Mouse (Mus musculus) heart, postnatal 0 days (tissue): ENCODE measurements at regions not wholly inside any gene's neighbourhood (a gene's known extent, or its start where the extent isn't known, plus 50 kb on each side); places are given as distances from the start of the nearest gene placed in this dataset.
A peak's percentile ranks its signal among the peaks of the same experiment; 100 is the strongest.

ENCODE experiments used
- ATAC-seq: fragments of 200-750 bp; cut with Nextera tagmentation; 2 replicates; pipeline ENCODE4 v1.8.0; 2017; ENCODE audit warnings: low read depth, moderate number of reproducible peaks, moderate library complexity; ENCODE audit not compliant: insufficient read depth
- DNase-seq: peaks from one replicate; pipeline ENCODE4 v3.0.0-alpha.2; 2016; ENCODE audit warnings: low spot score
- H3K27ac ChIP-seq: fragments of 300-500 bp; sonication (generic); 2 replicates; pipeline ENCODE4 v1.5.1; 2014; ENCODE audit warnings: low read depth, mild to moderate bottlenecking
- H3K27me3 ChIP-seq: fragments of 300-500 bp; sonication (generic); 2 replicates; pipeline ENCODE4 v1.6.1; 2014; ENCODE audit warnings: low read length, mixed read lengths; ENCODE audit not compliant: control insufficient read depth, insufficient read depth
- H3K36me3 ChIP-seq: fragments of 300-500 bp; sonication (generic); replicated peaks from 2 replicates; pipeline ENCODE4 v1.6.1; 2014; ENCODE audit warnings: low read length, mixed read lengths; ENCODE audit not compliant: control insufficient read depth, insufficient read depth
- H3K4me1 ChIP-seq: fragments of 300-500 bp; sonication (generic); 2 replicates; pipeline ENCODE4 v1.6.1; 2014; ENCODE audit warnings: antibody characterized with exemption; ENCODE audit not compliant: control insufficient read depth, insufficient read depth
- H3K4me2 ChIP-seq: fragments of 300-500 bp; sonication (generic); 2 replicates; pipeline ENCODE4 v1.6.1; 2014; ENCODE audit warnings: low read depth, mild to moderate bottlenecking, low read length, moderate library complexity
- H3K4me3 ChIP-seq: fragments of 300-500 bp; sonication (generic); 2 replicates; pipeline ENCODE4 v1.5.1; 2014; ENCODE audit warnings: low read depth, low read length
- H3K9ac ChIP-seq: fragments of 300-500 bp; sonication (generic); replicated peaks from 2 replicates; pipeline ENCODE4 v1.6.1; 2014; ENCODE audit warnings: low read depth, low read length, mixed read lengths
- H3K9me3 ChIP-seq: fragments of 300-500 bp; sonication (generic); replicated peaks from 2 replicates; pipeline ENCODE4 v1.6.1; 2016; ENCODE audit warnings: low read length; ENCODE audit not compliant: control insufficient read depth
- CTCF ChIP-seq: IDR thresholded peaks from 2 replicates; pipeline ENCODE4 v1.5.1; 2016; ENCODE audit warnings: antibody characterized with exemption, control low read depth, low read depth
- EP300 ChIP-seq: IDR thresholded peaks from 2 replicates; pipeline ENCODE4 v1.6.1; 2016; ENCODE audit warnings: antibody characterized with exemption, low read depth
- WGBS: fragments of 180-500 bp; shearing (Covaris S2); extraction: QIAGEN DNeasy Blood & Tissue Kit; methylation state at CpG from one replicate; pipeline ENCODE4 v1.1.7; 2014; 5-methylcytosine and 5-hydroxymethylcytosine counted together

DNA sequence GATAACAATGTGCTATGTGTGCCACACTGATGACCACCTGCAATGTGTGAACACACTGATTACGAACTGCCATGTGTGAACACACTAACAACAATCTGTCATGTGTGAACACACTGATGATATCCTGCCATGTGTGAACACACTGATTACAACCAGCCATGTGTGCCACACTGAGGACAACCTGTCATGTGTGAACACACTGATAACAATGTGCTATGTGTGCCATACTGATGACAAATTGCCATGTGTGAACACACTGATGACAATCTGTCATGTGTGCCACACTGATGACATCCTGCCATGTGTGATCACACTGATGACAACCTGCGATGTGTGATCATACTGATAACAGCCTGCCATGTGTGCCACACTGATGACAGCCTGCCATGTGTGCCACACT is 316.3 kb downstream of the Sox9 start:
- ATAC-seq (no peak), DNase-seq (no peak)
- no peaks in the 10 kb centered on the region for H3K9me3 ChIP-seq
- no peak overlapping the region for H3K4me3 ChIP-seq
- 93% methylated on average over 2 of the region's 2 CpGs for WGBS
- no peak overlapping the region for H3K4me2 ChIP-seq
- H3K36me3 ChIP-seq = no peaks in the 10 kb centered on the region
- TF ChIP-seq CTCF (no peak), EP300 (no peak)
- peaks cover 10% of the 10 kb centered on the region; the same call in 1 of the 2 replicates for H3K4me1 ChIP-seq
- no peak overlapping the region for H3K27ac ChIP-seq
- H3K9ac ChIP-seq = no peak overlapping the region
- no peaks in the 10 kb centered on the region for H3K27me3 ChIP-seq

GRCm38 (mm10) chr11:113100800-113101199 is 318.8 kb downstream of the Sox9 start:
- H3K4me2 ChIP-seq = no peak overlapping the region; the same call in 1 of the 2 replicates
- H3K4me3 ChIP-seq = 0 out of 2 replicates have a peak overlapping the region, but pooled peaks have one; percentile 11
- no peaks in the 10 kb centered on the region for H3K27me3 ChIP-seq
- H3K27ac ChIP-seq = no peak overlapping the region; the same call in 1 of the 2 replicates
- H3K36me3 ChIP-seq = no peaks in the 10 kb centered on the region
- H3K9ac ChIP-seq = no peak overlapping the region
- ATAC-seq (no peak), DNase-seq (no peak)
- H3K4me1 ChIP-seq = peaks cover 10% of the 10 kb centered on the region; the same call in 1 of the 2 replicates
- TF ChIP-seq CTCF (no peak), EP300 (no peak)
- H3K9me3 ChIP-seq = no peaks in the 10 kb centered on the region
- 55% methylated on average over 9 of the region's 9 CpGs for WGBS

GRCm38 (mm10) chr11:113101534-113101933 is 319.5 kb downstream of the Sox9 start:
- 36% methylated on average over 11 of the region's 11 CpGs for WGBS
- Histone ChIP-seq H3K4me3 (0 out of 2 replicates have a peak overlapping the region, but pooled peaks have one; percentile 11), H3K27ac (no peak overlapping the region), H3K4me1 (peaks cover 10% of the 10 kb centered on the region; the same call in 1 of the 2 replicates), H3K27me3 (no peaks in the 10 kb centered on the region), H3K36me3 (no peaks in the 10 kb centered on the region), H3K9me3 (no peaks in the 10 kb centered on the region), H3K4me2 (peak overlapping the region; percentile 35), H3K9ac (no peak overlapping the region)
- TF ChIP-seq CTCF (no peak), EP300 (no peak)
- ATAC-seq (peak; percentile 47; the same call in 1 of the 2 replicates), DNase-seq (peak; percentile 16)

DNA sequence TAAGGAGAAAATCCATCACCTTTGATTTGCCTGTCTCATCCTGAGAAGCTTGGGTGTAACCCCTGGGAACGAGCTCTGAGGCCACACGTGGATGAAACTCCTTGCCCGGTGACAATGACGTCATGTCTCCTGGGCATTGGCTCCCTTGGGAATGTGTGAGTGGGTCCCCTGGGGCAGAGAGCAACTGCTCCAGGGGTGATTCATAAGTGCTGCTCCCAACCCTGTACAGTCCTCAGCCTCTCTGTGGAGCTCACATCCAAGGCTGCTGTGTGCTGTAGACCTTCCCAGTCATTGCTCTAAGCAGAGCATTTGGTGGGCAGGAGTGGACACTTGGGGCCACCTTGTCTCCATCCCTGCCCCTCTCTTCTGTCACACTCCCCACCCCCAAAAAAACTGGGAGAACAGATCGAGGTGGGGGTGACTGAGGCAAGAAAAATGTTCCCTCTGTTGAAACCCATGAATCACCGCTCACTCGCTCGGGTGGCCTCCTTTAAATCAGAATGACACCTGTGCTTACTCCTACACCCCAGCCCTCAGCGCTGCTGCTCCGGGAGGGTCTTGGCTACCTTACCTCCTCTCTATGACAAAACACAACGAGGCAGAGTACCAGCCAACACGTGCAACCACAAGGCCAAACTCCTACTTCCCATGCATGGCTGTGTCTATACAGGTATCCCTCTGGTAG is 321.3 kb downstream of the Sox9 start:
- no peaks in the 10 kb centered on the region for H3K27me3 ChIP-seq
- ATAC-seq (no peak), DNase-seq (no peak)
- no peaks in the 10 kb centered on the region for H3K9me3 ChIP-seq
- WGBS = 76% methylated on average over 12 of the region's 12 CpGs
- peaks cover 10% of the 10 kb centered on the region; the same call in 1 of the 2 replicates for H3K4me1 ChIP-seq
- no peak overlapping the region for H3K4me2 ChIP-seq
- TF ChIP-seq EP300 = no peak
- no peak for TF ChIP-seq CTCF
- H3K4me3 ChIP-seq = no peak overlapping the region
- H3K9ac ChIP-seq = no peak overlapping the region
- H3K27ac ChIP-seq = no peak overlapping the region
- H3K36me3 ChIP-seq = no peaks in the 10 kb centered on the region

- Histone ChIP-seq H3K9me3 (no peaks in the 10 kb centered on the region), H3K4me2 (no peak overlapping the region), H3K4me1 (peaks cover 10% of the 10 kb centered on the region; the same call in 1 of the 2 replicates), H3K4me3 (no peak overlapping the region), H3K9ac (no peak overlapping the region), H3K27me3 (no peaks in the 10 kb centered on the region), H3K27ac (no peak overlapping the region), H3K36me3 (no peaks in the 10 kb centered on the region)
- TF ChIP-seq CTCF = no peak
- TF ChIP-seq EP300 = no peak
- no peak for ATAC-seq
- WGBS = 57% methylated on average over 11 of the region's 11 CpGs
- DNase-seq = no peak
These were observed 323.3 kb downstream of the Sox9 start for GRCm38 (mm10) chr11:113105371-113105770.

- Histone ChIP-seq H3K27me3 (no peaks in the 10 kb centered on the region), H3K9me3 (no peaks in the 10 kb centered on the region), H3K27ac (no peak overlapping the region), H3K9ac (no peak overlapping the region), H3K4me1 (no peaks in the 10 kb centered on the region), H3K4me3 (no peak overlapping the region), H3K36me3 (no peaks in the 10 kb centered on the region), H3K4me2 (no peak overlapping the region)
- DNase-seq (no peak), ATAC-seq (no peak)
- no peak for TF ChIP-seq CTCF
- no peak for TF ChIP-seq EP300
- WGBS = 69% methylated on average over 16 of the region's 16 CpGs
These were observed 325.3 kb downstream of the Sox9 start for GRCm38 (mm10) chr11:113107205-113107844.
